Mouse (Mus musculus) olfactory bulb, adult 2 months (tissue): Measurements from ENCODE around the gene Rpl14.

ENCODE experiments used
- CTCF ChIP-seq: fragments of 200-500 bp; IDR thresholded peaks from 2 replicates; pipeline ENCODE4 v1.5.1; 2012; ENCODE audit warnings: low read depth, mild to moderate bottlenecking, low read length, moderate library complexity; ENCODE audit not compliant: insufficient read depth
- POLR2A ChIP-seq: fragments of 200-500 bp; IDR thresholded peaks from 2 replicates; pipeline ENCODE4 v1.6.1; 2012; ENCODE audit warnings: mild to moderate bottlenecking, low read depth, low read length, moderate library complexity; ENCODE audit not compliant: insufficient read depth

- TF ChIP-seq CTCF: no peak; the same call in none of the 2 replicates
- no peak for TF ChIP-seq POLR2A
Observed at GRCm38 (mm10) chr9:120582619-120583308, 11.5 kb downstream of the Rpl14 start.
